Mouse (Mus musculus): ENCODE data around the gene Gpr89.

Gene Gpr89

DNA sequence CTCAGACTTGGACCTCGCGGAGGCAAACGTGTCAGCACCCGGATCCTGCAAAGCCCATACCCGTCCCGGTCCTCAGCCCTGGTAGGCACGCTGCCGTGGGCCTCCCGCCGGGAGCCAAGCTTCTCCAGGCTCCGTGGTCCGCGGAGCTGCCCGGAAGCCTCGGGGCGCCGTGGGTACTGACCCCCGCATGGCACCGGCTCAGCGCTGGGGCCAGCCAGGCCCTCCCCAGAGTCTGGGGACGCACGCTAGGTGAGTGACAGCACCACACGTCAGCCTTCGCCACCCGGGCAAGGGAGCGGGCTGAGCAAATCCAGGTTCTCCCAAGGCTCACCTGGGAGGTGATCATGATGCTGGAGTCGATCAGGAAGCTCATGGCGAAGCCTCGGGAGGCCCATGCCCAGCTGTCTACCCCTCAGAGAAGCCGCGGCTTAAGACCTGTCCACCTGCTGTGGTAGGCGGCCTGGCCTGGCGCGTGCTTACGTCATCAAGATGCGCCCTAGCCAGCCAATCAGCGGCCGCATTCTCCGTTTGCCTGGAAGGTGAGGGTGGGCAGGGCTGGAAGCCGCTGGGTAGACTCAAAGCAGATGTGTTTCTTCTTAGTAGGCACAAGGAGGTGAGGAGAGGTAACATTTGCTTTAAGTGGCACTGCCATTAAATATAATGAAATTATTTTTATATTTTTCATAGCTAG is at the start of gene Gpr89:
Gpr89 (minus strand) TSS at position 496 of the 691 bp plus-strand sequence.
- DNase-seq (ENCODE audit: low spot score in 2 of 2) = peak; percentile 90 to 96

DNA sequence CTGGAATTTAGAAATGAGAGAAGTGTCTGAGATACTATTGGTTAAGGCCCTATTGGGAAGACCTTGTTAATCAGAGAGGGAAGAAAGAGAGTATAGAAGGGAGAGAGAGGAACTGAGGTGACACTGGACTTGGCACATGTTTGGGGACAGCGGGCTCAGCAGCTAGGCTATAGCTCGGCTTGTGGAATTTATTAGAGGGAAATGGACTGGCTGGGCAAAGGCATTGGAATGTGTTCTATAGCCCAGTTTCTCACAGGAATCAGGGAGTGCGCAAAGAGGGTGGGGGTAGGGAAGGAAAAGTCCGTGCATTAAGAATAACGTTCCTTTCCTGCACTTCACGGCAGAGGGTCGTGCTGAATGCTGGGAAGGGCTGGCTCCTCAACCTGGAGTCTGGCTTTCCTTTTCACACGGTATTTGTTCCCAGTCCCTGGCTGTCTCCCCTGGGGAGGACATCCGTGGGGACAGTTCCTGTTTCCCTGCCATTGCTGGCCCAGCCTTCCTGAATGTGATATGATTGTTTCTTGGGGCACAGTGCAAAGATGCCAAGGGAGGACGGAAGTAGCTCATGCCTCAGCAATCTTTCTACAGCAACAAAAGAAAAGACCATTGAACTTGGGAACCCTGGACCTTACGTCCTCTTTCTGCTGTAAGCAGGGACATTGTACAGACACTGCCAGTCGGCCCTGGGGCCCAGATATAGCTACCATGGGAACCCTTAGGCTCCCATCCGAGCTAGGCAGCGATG is 48.5 kb upstream of the Gpr89 start:
- no peak for DNase-seq (ENCODE audit: low spot score in 2 of 2)

DNA sequence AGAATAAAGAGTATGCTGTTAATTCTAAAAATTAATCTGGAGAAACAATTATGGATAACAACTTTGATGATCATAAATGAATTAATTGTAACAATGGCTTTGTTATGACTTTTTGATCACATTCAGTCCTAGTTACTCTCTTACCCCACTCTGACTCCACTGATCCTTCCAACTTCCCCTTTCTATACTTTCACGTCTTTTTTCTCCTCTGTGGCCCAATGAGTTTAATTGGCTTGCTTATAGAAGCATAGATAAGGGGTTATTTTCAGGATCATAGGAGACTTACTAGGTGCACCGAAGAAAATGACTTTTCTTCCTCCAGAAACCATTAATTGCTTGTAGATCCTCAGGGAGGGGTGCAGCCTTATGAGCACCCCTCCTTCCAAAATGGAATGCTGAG is 37.6 kb upstream of the Gpr89 start:
- no peak for DNase-seq (ENCODE audit: low spot score in 2 of 2)

DNA sequence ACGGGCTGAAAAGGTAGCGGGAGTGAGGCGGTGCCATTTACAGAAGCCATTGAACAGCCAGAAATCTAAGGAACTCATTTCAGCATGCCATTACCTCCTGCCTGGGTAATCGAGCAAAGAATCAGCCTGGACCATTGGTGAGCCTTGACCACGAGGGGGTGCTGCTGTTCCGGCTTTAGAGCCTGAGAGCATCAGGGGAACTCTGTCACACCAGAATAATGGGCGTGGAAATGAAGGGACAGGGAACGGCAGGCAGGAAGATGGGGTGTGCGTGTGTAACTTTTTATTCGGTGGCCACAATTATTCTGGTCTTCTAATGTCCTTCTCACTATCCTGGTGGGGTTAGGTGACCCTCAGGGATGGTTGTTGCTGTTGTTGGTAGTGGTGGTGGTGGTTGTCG is 33.6 kb upstream of the Gpr89 start:
- DNase-seq (ENCODE audit: low spot score in 2 of 2) = peak; percentile 78 to 90

DNA sequence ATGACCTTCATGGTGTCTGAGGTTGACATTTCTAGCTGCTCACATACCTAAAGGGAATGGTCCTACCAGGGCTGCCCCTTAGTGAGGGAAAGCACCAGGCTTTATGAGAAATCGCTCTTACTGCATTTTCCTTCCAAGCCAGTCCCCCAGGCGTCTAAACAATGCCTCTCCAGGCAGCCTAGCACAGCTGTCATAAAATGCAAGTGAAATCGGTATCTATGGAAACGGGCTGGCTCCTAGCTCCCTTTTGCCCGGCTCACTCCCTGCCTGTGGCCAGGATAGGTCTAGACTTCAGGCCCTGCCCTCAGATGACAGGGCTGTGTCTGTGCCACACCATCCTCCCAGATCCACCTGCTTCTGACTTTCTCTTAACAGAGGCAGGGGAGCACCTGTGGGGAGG is 32.5 kb upstream of the Gpr89 start:
- peak in 1 of 2 experiments; percentile 11 for DNase-seq (ENCODE audit: low spot score in 2 of 2)

DNA sequence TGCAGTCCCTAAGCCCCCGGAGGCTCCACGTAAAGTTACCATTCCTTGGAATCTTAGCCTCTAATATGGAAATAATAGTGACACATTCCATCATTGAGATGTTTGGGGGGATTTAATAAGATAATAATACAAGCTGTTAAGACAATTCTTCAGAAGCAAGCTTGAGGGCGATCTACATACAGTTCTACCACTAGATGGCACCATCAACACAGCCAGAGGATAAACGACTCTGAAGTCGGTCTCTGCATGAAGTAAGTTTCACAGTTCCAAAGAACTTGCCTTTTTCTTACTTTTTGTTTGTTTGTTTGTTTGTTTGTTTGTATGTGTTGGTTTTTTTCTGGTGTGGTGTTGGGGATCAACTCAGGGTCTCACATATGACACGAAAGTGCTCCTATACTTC is 31.1 kb upstream of the Gpr89 start:
- DNase-seq (ENCODE audit: low spot score in 2 of 2) = no peak

DNA sequence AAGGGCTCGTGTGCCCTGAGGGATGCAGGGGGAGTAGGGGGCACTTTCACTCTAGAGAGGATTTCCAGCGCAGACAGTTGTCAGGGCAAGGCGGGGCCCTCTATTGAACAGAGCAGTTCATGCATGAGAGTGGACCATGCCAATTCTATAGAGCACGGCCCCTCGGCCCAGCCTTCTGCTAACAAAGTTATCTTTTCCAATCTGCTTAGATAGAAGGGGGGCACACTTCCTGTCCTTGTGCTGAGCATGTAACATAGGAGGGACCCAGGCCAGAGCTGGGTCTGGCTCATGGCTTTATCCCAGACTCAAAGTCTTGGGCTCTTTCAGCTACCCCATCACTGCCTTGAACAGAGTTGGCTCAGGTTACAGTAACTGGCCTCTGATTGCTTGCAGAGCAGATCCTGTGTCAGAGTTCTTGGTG is 26.1 kb upstream of the Gpr89 start:
- DNase-seq (ENCODE audit: low spot score in 2 of 2) = no peak

DNA sequence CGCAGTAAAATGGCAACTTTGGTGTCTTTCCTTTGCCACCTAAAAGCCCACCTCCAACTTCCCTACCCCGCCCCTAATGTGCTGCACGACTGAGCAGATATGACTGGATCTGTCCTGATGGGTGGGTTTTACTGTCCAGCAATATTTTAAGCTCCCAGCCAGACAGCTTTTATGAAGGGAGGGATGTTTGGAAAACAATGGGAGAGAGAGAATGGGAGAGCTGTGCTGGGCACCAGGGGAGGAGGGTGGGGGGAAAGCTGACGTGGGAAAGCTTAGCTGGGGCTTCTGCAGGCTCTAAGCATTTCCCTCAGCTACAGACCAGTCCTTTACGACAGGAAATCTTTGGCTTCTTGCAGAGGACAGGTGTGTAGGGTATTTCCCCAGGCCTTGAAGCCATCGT is 20.8 kb upstream of the Gpr89 start, which contains the start of gene Gja8:
Gja8 (minus strand) TSS at position 101 of the 400 bp plus-strand sequence.
- DNase-seq (ENCODE audit: low spot score in 2 of 2) = no peak

DNA sequence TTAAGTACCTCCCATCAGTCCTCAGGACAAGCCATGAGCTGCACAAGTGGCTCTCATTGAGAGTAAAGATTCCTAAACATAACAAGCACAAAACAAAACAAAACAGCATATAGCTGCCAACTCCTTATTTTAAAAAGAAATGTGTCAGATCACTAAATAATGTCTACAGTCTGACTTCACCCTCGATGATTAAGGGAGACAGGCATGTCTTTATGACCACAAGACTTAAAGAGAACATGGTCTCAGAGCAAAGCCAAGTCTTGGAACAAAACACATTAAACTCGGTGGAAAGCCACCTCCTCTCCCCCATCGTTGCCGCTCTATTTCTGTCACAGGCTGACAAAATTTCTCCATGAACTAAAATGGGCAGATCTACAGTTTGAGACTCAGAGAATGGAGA is 19.5 kb upstream of the Gpr89 start:
- DNase-seq (ENCODE audit: low spot score in 2 of 2) = no peak

DNA sequence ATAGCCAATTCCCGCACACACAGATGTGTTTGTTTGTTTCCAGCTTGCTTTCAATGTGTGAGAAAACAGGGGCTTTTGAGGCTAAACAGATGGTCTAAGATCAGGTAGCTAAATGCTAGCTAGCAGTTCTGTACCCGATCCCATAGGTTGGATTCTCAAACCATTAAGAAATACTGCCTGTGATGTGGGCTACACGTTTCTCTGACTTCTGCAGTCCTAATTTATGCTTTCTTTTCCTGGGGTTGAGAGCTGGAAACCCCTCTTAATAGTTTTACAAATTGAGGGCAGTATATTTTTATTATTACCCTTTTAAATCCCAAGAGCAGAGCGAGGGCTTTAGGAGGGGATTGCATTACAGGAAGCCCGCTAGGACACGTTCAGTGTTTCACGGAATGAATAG is 15.8 kb upstream of the Gpr89 start:
- DNase-seq (ENCODE audit: low spot score in 2 of 2) = no peak

DNA sequence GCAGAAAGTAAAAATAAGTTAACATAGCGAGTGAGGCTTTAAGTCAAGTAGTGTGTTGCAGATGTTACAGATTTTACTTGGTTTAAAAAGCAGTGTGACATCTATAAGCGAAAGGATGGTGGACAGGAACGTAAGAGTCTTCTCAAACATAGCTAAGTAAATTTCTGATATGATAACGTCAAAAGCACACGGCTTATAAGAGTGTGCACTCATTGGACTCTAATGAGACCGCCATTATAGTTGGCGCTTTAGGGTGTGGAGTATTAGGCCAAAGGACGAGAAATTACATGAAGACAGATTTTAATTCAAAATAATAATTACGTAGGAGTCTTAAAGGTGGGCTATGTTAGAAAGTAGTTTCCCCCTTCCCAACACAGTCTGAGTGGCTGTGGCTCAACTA is 446 bp upstream of the Gpr89 start:
- DNase-seq (ENCODE audit: low spot score in 2 of 2) = no peak

DNA sequence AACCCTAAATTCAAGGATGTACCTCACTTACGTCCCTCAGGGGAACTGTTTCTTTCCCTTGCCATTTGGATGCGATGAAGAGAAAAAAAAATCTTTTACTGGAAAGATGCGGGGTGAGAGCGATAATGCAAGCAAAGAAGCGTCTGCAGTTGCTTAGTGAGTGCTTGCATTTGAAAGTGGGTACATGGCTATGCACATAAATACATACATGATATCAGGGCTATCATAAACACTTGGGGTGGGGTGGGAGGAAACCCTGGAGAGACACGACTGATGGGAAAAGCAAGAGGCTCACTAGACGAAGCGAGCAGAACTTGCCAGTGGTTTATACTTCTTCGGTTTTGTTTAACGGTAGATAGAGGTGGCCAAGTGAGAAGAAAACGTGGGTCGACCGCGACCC is 753 bp downstream of the Gpr89 start, which contains the start of gene Gja5:
Gja5 (plus strand) TSS at position 301 of the 400 bp plus-strand sequence.
- DNase-seq (ENCODE audit: low spot score in 2 of 2) = no peak

DNA sequence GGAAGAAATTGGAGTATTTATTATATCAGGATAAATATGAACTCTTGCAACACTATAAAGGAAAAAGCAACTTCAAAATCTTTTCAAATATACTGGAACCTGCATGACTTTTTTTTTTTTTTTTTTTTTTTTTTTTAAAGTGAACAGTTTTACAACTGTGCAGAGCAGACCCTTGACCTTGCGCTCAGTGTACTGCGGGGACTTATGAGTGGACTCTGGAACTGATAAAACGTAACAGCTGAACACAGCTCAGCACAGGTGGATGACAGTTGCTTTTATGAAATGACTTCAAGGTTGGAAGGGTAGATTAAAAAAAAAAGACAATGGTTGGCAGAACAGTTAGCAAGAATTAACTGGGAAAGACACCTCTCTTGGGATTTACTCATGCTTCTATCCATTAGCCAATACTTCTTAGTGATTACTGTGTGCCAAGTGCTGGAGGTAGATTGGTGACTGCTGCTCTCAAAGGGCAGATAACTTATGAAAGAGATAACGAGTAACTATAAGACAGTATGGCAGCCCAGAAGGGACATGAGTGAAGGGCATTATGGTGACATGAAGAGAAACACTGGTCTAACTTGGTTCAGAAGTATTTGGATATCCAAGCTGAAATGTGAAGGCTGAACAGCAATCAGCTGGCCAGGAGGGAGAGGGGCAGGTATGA is 2.7 kb downstream of the Gpr89 start:
- DNase-seq (ENCODE audit: low spot score in 2 of 2) = no peak

DNA sequence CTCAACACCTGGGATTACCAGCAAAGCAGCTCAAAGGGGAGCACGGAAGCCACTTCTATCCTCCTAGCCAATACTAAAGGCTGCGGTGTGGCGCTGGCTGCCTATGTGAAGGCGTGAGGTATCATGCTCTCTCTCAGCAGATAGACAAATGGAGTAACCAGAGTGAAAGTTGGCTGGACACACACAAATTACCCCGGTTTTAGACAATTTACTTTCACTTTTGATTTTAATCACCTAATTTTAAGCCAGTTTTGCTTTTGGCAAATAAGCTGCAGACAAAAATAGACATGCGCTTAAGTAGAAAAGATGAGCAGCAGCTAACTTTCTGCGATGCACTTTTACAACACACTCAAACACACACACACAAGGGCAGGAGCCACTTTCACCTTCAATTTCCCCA is 21.5 kb downstream of the Gpr89 start:
- DNase-seq (ENCODE audit: low spot score in 2 of 2) = no peak

DNA sequence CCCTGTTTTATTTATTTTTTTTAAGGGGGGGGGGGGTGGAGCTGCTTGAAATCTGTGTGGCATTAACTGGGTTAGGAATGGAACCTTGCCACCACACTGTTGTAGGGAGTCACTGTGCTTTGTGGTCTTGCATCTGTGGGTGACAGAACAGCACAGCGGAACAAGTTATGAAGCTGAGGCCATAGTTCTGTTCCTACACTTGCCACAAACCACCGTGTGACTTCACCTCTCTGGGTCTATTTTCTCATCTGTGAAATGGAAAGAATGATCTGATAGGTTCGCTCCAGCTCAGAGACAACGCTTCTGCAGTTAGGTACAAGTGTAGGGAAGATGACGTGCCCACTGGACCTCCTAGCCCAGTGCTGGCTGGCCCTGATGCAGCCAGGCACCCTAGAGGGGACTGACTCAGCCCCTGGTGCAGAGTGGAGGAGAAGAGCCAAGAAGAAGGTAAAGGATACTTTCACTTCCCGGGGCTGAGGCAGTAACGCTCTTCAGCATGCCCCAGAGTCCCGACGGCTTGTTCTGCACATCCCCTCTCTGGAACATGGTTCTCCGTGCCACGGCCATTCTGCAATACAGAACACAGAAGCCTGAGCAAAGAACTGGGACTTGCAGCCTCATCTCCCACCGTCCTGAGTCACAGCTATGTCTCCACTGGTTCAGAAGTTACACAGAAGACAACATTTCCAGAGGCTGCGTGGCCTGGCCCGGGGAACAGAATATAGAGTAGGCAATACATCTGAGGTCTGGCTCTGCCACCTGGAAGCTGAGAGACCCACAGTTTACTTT is 22.9 kb downstream of the Gpr89 start:
- DNase-seq (ENCODE audit: low spot score in 2 of 2) = no peak

DNA sequence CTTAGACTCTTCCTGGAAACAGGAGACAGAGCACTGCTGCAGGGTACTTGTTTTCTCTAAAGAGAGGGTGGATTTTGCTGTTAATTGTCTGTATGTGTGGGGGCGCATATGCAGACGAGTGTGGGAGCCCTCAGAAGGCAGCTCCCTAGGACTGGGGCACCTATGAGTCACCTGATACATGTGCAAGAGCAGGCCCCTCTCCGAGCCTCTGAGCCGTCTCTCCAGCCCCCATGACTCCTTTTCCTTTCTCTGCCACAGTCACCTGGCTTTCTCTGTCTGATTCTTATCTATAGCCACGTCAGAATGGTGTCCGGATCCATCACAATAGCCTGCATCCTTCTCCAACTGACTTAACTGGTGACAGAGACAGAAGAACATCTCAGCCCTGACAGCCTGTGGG is 23.6 kb downstream of the Gpr89 start:
- DNase-seq (ENCODE audit: low spot score in 2 of 2) = no peak

DNA sequence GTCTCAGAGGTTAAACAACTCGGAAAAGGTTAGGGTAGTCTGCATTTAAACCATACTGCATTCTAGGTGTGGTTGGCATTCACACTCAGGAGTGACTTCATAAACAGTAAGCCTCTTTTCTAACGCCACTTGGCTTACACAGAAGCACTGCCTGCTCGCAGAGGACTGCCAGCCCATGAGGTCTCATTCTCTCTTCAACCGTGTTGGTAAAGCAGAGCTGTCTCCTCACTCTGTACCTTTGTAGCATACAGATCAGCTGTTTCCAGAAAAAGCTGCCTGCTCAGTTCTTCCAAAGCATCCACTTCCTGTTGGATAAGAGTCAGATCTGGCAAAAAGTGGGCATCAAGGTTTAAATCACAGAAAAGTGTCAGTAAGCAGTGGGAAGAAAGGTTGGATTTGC is 24.8 kb downstream of the Gpr89 start:
- no peak for DNase-seq (ENCODE audit: low spot score in 2 of 2)

DNA sequence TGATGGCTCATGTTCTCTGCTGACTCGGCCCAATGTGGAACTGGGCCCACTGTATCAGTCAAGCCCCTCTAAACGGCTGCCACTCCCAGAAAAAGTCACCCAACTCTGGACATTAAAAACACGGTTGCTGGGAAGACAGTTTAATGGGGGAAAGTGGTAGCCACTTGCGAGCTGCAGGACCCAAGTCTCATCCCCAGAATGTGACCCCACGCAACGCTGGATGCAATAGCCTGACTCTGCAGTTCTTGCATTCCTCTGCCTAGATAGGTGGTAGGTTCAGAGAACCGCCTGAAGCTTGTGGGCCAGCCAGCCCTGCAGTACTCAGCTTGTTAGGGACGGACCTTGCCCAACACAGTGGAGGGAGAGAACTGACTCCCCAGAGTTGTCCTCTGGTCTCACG is 25.6 kb downstream of the Gpr89 start:
- DNase-seq (ENCODE audit: low spot score in 2 of 2) = no peak

DNA sequence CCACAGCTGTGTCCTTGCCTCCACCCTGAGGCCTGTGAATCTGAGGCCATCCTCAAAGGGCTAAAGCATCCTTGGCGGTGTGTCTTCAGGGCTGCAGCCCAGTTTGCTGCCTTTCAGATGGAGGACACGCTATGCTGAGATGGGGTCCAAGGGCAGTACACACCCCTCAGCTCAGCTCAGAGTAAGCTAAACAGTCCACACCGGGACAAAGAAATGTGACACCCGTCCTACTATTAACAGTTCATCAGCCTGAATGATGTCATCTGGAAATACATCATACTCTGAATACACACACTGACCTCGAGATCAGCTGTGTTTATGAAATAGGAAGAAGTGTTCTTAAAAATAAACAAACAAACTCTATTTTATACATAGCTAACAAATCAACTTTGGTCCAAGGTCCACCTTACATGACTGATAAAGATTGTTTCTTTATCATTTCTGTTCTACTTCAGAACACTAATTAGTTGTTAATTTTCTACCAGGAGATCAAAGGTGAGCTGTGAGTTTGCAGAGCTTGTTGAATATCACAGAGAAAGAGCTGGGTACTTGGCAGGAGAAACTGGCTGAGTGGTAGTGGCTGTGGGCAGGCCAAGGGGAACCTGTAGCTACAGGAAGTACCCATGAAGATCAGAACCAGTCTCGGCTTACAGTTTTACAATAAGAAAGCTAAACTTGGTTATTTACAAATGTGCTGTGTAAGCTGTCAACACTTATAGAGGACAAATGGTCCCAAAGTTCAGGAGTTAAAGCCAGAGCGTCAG is 30.2 kb downstream of the Gpr89 start:
- DNase-seq (ENCODE audit: low spot score in 2 of 2) = no peak

DNA sequence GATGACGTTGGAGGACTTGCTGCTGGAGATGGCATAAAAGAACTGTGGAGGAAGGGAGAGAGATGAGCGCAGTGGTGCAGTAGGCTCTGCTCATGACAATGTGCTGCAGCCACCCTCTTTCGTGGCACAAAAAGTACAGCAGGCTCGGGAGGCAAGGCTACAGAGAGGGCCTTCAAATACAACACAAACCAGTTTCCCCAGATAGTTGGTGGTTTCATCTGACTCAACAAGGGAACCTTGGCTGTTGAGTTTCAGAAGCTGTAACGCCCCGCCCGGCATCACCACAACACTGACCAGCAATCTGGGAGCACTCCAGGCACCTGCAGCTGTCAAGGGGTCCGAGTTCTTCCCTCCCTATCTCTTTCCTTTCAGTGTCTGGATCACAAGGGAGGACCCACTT is 32.6 kb downstream of the Gpr89 start:
- DNase-seq (ENCODE audit: low spot score in 2 of 2) = no peak

DNA sequence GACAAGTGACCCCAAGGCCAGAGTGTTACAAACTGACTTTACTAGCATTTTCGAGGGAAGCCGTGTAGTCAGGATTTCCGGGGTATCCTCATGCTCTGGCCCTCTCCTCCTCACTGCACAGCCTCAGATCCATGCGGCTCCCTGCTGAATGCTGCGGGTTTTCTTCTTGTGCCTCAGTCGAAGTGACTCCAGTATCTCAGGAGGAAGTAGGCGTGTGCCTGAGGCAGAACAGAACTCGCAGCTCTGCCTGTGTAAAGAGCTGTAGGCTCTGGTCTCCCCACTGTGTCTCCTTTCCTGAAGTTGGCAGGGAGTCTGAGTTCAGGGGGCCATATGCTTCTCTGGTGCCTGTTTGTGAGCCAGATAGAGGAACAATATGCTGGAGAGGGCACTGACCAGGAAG is 34.1 kb downstream of the Gpr89 start:
- DNase-seq (ENCODE audit: low spot score in 2 of 2) = no peak
